Mouse (Mus musculus) embryo, embryonic 11 days (tissue): ENCODE measurements around the gene Krt42.
"Not testable (repeated sequence)": the region's sequence is repeated elsewhere in the genome, so short reads cannot be mapped to it uniquely, and the experiment has no call there.

Experiments used
- DNase-seq: peaks from one replicate; pipeline ENCODE4 v3.0.0-alpha.2; 2015

The Krt42 gene

GRCm38 (mm10) chr11:100277726-100278480 lies 8.2 kb upstream of the Krt42 start:
- no peak for DNase-seq

GRCm38 (mm10) chr11:100275466-100275865 lies 5.8 kb upstream of the Krt42 start:
- DNase-seq: no peak

- no peak for DNase-seq
These were observed 5.0 kb upstream of the Krt42 start for GRCm38 (mm10) chr11:100274719-100275118.

- no peak for DNase-seq
These were observed 2.2 kb upstream of the Krt42 start for GRCm38 (mm10) chr11:100271878-100272277.

- DNase-seq: peak; percentile 28
These were observed 7.4 kb downstream of the Krt42 start for GRCm38 (mm10) chr11:100262058-100262980.

- DNase-seq: no peak
These were observed 8.5 kb downstream of the Krt42 start for GRCm38 (mm10) chr11:100261235-100261605.

GRCm38 (mm10) chr11:100260514-100261234 lies 9.0 kb downstream of the Krt42 start, which contains the start of gene Krt17:
Gene Krt17 (minus strand): TSS chr11:100261029.
- DNase-seq: no peak

GRCm38 (mm10) chr11:100259079-100259478 lies 10.6 kb downstream of the Krt42 start:
- DNase-seq: no peak

GRCm38 (mm10) chr11:100257967-100258366 lies 11.7 kb downstream of the Krt42 start:
- no peak for DNase-seq

- no peak for DNase-seq
These were observed 14.2 kb downstream of the Krt42 start for GRCm38 (mm10) chr11:100255514-100255913.

GRCm38 (mm10) chr11:100254360-100255090 lies 15.1 kb downstream of the Krt42 start:
- DNase-seq: no peak

GRCm38 (mm10) chr11:100248852-100249465 lies 20.7 kb downstream of the Krt42 start, which contains the start of gene Krt16:
Gene Krt16 (minus strand): TSS chr11:100248902.
- DNase-seq: no peak

GRCm38 (mm10) chr11:100246471-100246870 lies 23.2 kb downstream of the Krt42 start:
- DNase-seq: not testable (repeated sequence)

GRCm38 (mm10) chr11:100240272-100240671 lies 29.4 kb downstream of the Krt42 start:
- not testable (repeated sequence) for DNase-seq

GRCm38 (mm10) chr11:100221741-100222140 lies 47.9 kb downstream of the Krt42 start:
- no peak for DNase-seq

- no peak for DNase-seq
These were observed 50.4 kb downstream of the Krt42 start for GRCm38 (mm10) chr11:100219304-100219703.
